Mouse (Mus musculus): ENCODE data around the gene C2cd4c. TPM values are rescaled to one million over a fixed set of nuclear protein-coding genes. Genes with fewer than 3 reads are reported as not detected.
A peak's percentile ranks its signal among the peaks of the same experiment; 100 is the strongest.

C2cd4c gene
- polyA plus RNA-seq, 1 experiment, result 0.88 TPM

DNA sequence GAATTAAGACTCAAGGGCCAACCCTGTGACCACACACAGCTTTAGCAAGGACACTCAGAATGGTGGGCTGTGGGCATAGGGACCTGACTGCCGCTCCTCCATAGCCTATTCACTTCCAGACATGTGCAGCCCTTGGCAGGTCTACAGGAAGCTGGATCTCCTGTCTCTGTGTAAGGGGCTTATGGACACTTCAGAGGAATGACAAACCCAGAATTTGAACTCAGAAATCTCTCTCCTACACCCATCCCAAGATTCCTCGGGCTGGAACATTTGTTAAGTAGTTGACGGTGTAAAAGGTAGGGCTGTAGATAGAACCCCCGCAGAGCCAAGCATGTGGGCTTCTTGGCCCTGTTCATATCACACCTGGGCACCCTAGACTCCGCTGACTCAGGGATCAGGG, 2.6 kb upstream of the C2cd4c start:
- H3K9ac ChIP-seq (ENCODE audit: low read depth, poor library complexity, severe bottlenecking), result no peak overlapping the region
- no peak overlapping the region for H3K4me3 ChIP-seq (ENCODE audit: low read depth, low read length)
- no peak overlapping the region for H3K27ac ChIP-seq (ENCODE audit: insufficient read depth, low read length)
- H3K27me3 ChIP-seq (ENCODE audit: control insufficient read depth, insufficient read depth, low read length, poor library complexity, severe bottlenecking), result no peaks in the 10 kb centered on the region
- no peaks in the 10 kb centered on the region for H3K36me3 ChIP-seq (ENCODE audit: control insufficient read depth, insufficient read depth, low read length, poor library complexity, severe bottlenecking)
- no peak for TF ChIP-seq EP300 (IDR thresholded peaks at IDR 0.05; ENCODE audit: insufficient read depth, low read depth, low read length)
- no peak for TF ChIP-seq POLR2A (IDR thresholded peaks at IDR 0.05; ENCODE audit: insufficient read depth, low read length)
- TF ChIP-seq CTCF (IDR thresholded peaks at IDR 0.05; ENCODE audit: low read depth, low read length), result no peak
- H3K9me3 ChIP-seq (replicated peaks; ENCODE audit: control insufficient read depth, insufficient read depth, low read length, poor library complexity, severe bottlenecking), result no peaks in the 10 kb centered on the region
- H3K4me1 ChIP-seq (ENCODE audit: control insufficient read depth, insufficient read depth, low read length), result no peaks in the 10 kb centered on the region

DNA sequence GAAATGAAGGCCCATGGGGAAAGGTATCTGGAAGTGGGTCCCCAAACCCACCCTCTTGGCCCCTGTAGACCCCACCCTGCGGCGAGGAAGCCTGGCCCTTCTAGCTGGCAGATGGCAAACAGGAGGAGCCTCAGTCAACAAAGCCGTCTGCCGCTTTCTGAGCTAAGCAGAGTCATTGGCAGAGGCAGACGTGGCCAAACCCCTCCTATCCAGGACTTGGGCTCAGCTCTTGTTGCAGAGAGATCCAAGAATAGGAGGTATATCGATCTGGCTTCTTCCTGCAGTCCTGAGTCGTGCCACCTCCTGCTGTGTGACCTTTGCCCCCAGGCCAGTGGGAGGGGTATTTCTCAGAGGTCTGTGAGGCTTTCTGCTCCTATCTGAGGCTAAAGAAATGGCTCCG, 2.0 kb upstream of the C2cd4c start:
- H3K4me1 ChIP-seq (ENCODE audit: control insufficient read depth, insufficient read depth, low read length), result no peaks in the 10 kb centered on the region
- no peak overlapping the region for H3K27ac ChIP-seq (ENCODE audit: insufficient read depth, low read length)
- H3K27me3 ChIP-seq (ENCODE audit: control insufficient read depth, insufficient read depth, low read length, poor library complexity, severe bottlenecking), result no peaks in the 10 kb centered on the region
- no peaks in the 10 kb centered on the region for H3K9me3 ChIP-seq (replicated peaks; ENCODE audit: control insufficient read depth, insufficient read depth, low read length, poor library complexity, severe bottlenecking)
- no peak overlapping the region for H3K9ac ChIP-seq (ENCODE audit: low read depth, poor library complexity, severe bottlenecking)
- no peak for TF ChIP-seq EP300 (IDR thresholded peaks at IDR 0.05; ENCODE audit: insufficient read depth, low read depth, low read length)
- TF ChIP-seq POLR2A (IDR thresholded peaks at IDR 0.05; ENCODE audit: insufficient read depth, low read length), result no peak
- TF ChIP-seq CTCF (IDR thresholded peaks at IDR 0.05; ENCODE audit: low read depth, low read length), result no peak
- no peak overlapping the region for H3K4me3 ChIP-seq (ENCODE audit: low read depth, low read length)
- H3K36me3 ChIP-seq (ENCODE audit: control insufficient read depth, insufficient read depth, low read length, poor library complexity, severe bottlenecking), result no peaks in the 10 kb centered on the region

DNA sequence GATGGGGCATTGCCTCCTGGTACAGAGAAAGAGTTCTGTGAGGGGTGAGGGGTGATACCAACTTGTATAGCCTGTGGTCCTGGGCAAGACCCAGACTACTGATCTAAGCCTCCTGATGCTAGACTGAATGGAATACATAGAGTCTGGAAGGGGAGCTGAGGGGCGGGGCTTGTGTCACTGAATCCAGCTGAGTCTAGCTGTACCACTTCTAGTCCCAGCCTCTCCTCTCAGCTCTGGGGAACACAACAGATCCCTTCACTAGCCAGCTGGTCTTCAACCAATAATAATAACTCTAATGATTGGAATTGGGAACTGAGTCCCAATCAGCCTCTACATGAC, 449 bp upstream of the C2cd4c start:
- Histone ChIP-seq H3K36me3 (ENCODE audit: control insufficient read depth, insufficient read depth, low read length, poor library complexity, severe bottlenecking) (no peaks in the 10 kb centered on the region), H3K27ac (ENCODE audit: insufficient read depth, low read length) (no peak overlapping the region), H3K4me1 (ENCODE audit: control insufficient read depth, insufficient read depth, low read length) (no peaks in the 10 kb centered on the region), H3K4me3 (ENCODE audit: low read depth, low read length) (no peak overlapping the region; the same call in 1 of the 2 replicates), H3K9me3 (replicated peaks; ENCODE audit: control insufficient read depth, insufficient read depth, low read length, poor library complexity, severe bottlenecking) (no peaks in the 10 kb centered on the region), H3K9ac (ENCODE audit: low read depth, poor library complexity, severe bottlenecking) (no peak overlapping the region), H3K27me3 (ENCODE audit: control insufficient read depth, insufficient read depth, low read length, poor library complexity, severe bottlenecking) (no peaks in the 10 kb centered on the region)
- no peak for TF ChIP-seq EP300 (IDR thresholded peaks at IDR 0.05; ENCODE audit: insufficient read depth, low read depth, low read length)
- TF ChIP-seq POLR2A (IDR thresholded peaks at IDR 0.05; ENCODE audit: insufficient read depth, low read length), result no peak
- no peak for TF ChIP-seq CTCF (IDR thresholded peaks at IDR 0.05; ENCODE audit: low read depth, low read length)

DNA sequence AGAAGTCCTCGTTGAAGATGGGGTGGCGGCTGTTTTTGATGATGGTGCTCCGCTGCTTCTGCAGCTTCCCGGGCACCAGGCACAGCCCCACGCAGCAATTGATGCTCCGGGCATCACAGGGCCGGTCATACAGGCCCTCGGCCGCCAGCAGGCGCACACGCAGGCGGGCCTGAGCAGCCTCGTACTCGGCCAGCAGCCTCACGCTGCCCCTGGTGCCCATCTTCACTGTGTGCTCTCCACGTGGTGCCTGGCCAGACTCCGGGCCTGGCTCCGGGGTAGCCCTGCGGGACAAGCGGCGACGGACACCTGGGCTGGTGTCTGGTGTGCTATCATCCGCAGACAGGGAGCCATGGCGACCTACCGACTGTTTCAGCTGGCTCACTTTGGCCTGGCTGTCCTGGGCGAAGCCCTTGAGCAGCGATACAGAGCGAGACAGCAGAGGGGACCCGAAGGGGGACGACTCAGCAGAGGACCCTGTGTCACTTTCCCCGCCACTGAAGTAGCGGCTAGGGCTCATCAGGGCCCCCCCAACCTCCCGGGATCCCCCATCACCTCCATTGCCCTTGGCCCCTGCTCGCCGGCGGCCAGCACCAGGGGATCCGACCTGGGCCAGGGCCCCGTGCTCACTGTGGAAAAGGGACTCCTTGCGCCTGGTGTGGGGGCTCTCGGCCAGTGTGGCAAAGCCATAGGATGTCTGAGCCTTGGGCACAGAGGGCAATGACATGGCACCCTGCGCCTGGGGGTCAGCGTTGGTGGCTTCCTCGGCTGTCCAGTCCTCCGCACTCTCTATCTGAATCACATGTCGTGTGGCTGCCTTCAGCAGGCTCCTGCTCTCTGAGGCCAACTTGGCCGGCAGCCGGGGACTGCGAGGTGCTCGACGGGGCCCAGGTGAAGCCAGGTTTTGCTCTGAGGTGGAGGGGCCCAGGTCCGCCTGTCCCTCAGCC, 1.4 kb downstream of the C2cd4c start:
- H3K4me3 ChIP-seq (ENCODE audit: low read depth, low read length), result peak overlapping the region; percentile 5; the same call in 1 of the 2 replicates
- no peak overlapping the region for H3K27ac ChIP-seq (ENCODE audit: insufficient read depth, low read length)
- TF ChIP-seq EP300 (IDR thresholded peaks at IDR 0.05; ENCODE audit: insufficient read depth, low read depth, low read length) (no peak), CTCF (IDR thresholded peaks at IDR 0.05; ENCODE audit: low read depth, low read length) (no peak)
- H3K36me3 ChIP-seq (ENCODE audit: control insufficient read depth, insufficient read depth, low read length, poor library complexity, severe bottlenecking), result no peaks in the 10 kb centered on the region
- no peak overlapping the region for H3K9ac ChIP-seq (ENCODE audit: low read depth, poor library complexity, severe bottlenecking)
- no peaks in the 10 kb centered on the region for H3K9me3 ChIP-seq (replicated peaks; ENCODE audit: control insufficient read depth, insufficient read depth, low read length, poor library complexity, severe bottlenecking)
- H3K27me3 ChIP-seq (ENCODE audit: control insufficient read depth, insufficient read depth, low read length, poor library complexity, severe bottlenecking), result no peaks in the 10 kb centered on the region
- H3K4me1 ChIP-seq (ENCODE audit: control insufficient read depth, insufficient read depth, low read length), result no peaks in the 10 kb centered on the region

DNA sequence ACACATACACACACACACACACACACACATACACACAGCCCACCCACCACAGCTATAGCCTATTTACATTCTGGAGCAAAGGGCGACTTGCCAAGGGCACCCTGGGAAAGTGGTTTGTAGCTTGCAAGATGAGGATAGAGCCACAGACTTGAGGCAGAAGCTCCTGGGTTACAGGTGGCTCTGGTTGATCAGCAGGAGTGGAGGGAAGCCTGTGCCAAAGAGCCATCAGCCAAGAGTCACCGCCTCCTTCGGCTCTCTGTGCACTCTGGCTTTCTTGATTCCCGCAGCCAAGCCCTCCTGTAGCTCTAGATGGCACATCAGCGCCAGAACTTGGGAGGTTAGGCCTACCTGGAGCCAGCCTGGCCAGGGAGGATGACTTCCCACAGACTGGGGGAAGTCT, 2.5 kb downstream of the C2cd4c start:
- no peak overlapping the region for H3K27ac ChIP-seq (ENCODE audit: insufficient read depth, low read length)
- no peak overlapping the region for H3K4me3 ChIP-seq (ENCODE audit: low read depth, low read length)
- no peak overlapping the region for H3K9ac ChIP-seq (ENCODE audit: low read depth, poor library complexity, severe bottlenecking)
- H3K27me3 ChIP-seq (ENCODE audit: control insufficient read depth, insufficient read depth, low read length, poor library complexity, severe bottlenecking), result no peaks in the 10 kb centered on the region
- no peaks in the 10 kb centered on the region for H3K4me1 ChIP-seq (ENCODE audit: control insufficient read depth, insufficient read depth, low read length)
- no peaks in the 10 kb centered on the region for H3K9me3 ChIP-seq (replicated peaks; ENCODE audit: control insufficient read depth, insufficient read depth, low read length, poor library complexity, severe bottlenecking)
- H3K36me3 ChIP-seq (ENCODE audit: control insufficient read depth, insufficient read depth, low read length, poor library complexity, severe bottlenecking), result no peaks in the 10 kb centered on the region
- TF ChIP-seq CTCF (IDR thresholded peaks at IDR 0.05; ENCODE audit: low read depth, low read length), result no peak
- TF ChIP-seq POLR2A (IDR thresholded peaks at IDR 0.05; ENCODE audit: insufficient read depth, low read length), result no peak
- no peak for TF ChIP-seq EP300 (IDR thresholded peaks at IDR 0.05; ENCODE audit: insufficient read depth, low read depth, low read length)

DNA sequence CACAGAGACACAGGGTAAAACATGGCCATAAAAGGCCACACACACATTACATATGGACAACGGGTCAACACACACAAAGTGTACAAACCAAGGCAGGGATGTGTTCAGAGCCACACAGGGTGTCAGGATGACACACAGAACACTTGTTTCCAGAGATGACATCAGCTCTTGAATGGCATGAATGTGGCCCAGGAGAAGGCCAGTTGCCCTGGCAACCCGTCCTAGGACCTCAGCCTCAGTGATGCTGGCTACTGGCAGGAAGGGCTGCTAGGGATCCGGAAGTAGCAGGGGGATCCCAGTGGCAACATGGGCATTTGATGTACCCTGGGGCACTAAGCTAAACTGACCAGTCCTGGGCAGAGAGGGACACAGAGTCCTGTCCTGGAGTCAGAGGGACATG, 4.5 kb downstream of the C2cd4c start:
- Histone ChIP-seq H3K4me1 (ENCODE audit: control insufficient read depth, insufficient read depth, low read length) (no peaks in the 10 kb centered on the region), H3K27me3 (ENCODE audit: control insufficient read depth, insufficient read depth, low read length, poor library complexity, severe bottlenecking) (no peaks in the 10 kb centered on the region), H3K9ac (ENCODE audit: low read depth, poor library complexity, severe bottlenecking) (no peak overlapping the region), H3K9me3 (replicated peaks; ENCODE audit: control insufficient read depth, insufficient read depth, low read length, poor library complexity, severe bottlenecking) (no peaks in the 10 kb centered on the region), H3K36me3 (ENCODE audit: control insufficient read depth, insufficient read depth, low read length, poor library complexity, severe bottlenecking) (no peaks in the 10 kb centered on the region), H3K4me3 (ENCODE audit: low read depth, low read length) (no peak overlapping the region), H3K27ac (ENCODE audit: insufficient read depth, low read length) (no peak overlapping the region)
- TF ChIP-seq CTCF (IDR thresholded peaks at IDR 0.05; ENCODE audit: low read depth, low read length) (no peak), POLR2A (IDR thresholded peaks at IDR 0.05; ENCODE audit: insufficient read depth, low read length) (no peak), EP300 (IDR thresholded peaks at IDR 0.05; ENCODE audit: insufficient read depth, low read depth, low read length) (no peak)
